Mouse (Mus musculus): Measurements from ENCODE around the gene Glrx. TPM values are rescaled to one million over a fixed set of nuclear protein-coding genes. Genes with fewer than 3 reads are reported as not detected.
"Not testable (repeated sequence)": the region's sequence is repeated elsewhere in the genome, so short reads cannot be mapped to it uniquely, and the experiment has no call there.

Glrx gene
- polyA plus RNA-seq, 1 experiment from 2014 or later: 32.7 TPM

DNA sequence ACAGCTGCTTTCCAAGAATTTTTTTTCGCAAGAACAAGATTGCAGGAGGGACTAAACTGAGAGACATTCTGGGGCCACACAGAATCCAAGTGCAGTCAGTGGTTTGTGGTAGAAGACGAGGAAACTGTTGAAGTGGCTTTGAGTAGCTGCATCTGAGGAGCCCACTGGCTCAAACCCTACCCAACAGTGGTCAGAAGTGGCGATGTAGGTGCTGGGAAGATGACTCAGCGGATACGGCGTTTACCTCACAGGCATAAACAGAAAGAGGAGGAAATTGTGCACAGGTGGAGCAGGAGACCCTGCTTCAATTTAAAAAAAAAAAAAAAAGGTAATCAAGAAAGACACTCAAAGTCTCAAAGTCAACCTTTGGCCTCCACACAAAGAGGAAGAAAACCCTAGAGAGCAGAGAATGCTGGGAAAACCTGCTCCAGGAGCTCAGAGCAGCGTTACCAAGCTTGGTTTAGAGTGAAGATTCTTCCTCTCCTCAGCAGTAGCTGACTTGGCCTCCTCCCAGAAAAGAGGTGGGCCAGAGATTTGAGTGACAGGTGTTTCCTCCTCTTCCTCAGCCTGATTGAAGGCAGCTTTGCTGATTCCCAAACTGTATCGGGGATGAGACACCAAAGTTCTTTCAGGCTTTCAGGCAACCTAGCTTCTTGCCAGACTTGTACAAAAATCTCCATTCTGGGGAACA, 4.5 kb downstream of the Glrx start:
- Histone ChIP-seq H3K4me3 (no peak overlapping the region), H3K4me1 (peaks cover 67% of the 10 kb centered on the region), H3K36me3 (no peaks in the 10 kb centered on the region), H3K27ac (replicated peaks) (no peak overlapping the region), H3K9me3 (replicated peaks) (no peaks in the 10 kb centered on the region), H3K27me3 (ENCODE audit: low read depth, poor library complexity, severe bottlenecking) (no peaks in the 10 kb centered on the region)
- no peak for DNase-seq (ENCODE audit: low spot score)
- WGBS: 86% methylated on average over 8 of the region's 8 CpGs

DNA sequence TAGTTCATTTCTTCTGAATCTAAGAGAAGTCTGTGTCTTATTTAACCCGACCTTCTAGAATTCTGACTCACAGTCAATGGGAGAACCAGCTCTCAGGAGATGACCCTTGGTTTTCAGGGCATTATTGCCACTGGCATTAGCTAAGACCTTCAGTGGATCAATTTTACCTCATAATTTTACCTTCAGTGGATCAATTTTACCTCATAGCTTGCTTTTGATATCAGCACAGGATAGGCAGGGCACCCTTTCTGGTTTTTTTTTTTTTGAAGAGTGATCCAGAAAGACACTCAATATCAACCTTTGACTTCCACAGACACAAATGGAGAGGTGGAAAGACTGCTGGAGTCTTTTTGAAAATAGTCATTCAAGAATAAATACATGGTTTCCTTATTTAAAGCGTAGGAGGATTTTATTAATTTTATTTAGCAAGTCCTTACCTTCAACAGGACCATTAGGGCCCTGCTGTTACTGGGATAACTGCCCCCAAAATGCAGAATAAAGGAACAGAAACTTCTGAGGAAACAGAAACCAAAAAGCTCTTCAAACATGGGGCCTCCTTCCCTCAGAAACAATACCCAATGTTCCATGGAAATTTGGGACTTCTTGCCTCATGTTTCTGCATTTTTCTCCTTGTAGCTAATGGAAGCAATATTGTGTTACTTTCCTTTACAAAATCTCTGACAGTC, 5.3 kb downstream of the Glrx start:
- Histone ChIP-seq H3K4me3 (no peak overlapping the region), H3K27ac (replicated peaks) (no peak overlapping the region), H3K4me1 (peaks cover 58% of the 10 kb centered on the region), H3K27me3 (ENCODE audit: low read depth, poor library complexity, severe bottlenecking) (no peaks in the 10 kb centered on the region), H3K36me3 (no peaks in the 10 kb centered on the region), H3K9me3 (replicated peaks) (no peaks in the 10 kb centered on the region)
- 91% methylated on average over 2 of the region's 2 CpGs for WGBS
- no peak for DNase-seq (ENCODE audit: low spot score)

DNA sequence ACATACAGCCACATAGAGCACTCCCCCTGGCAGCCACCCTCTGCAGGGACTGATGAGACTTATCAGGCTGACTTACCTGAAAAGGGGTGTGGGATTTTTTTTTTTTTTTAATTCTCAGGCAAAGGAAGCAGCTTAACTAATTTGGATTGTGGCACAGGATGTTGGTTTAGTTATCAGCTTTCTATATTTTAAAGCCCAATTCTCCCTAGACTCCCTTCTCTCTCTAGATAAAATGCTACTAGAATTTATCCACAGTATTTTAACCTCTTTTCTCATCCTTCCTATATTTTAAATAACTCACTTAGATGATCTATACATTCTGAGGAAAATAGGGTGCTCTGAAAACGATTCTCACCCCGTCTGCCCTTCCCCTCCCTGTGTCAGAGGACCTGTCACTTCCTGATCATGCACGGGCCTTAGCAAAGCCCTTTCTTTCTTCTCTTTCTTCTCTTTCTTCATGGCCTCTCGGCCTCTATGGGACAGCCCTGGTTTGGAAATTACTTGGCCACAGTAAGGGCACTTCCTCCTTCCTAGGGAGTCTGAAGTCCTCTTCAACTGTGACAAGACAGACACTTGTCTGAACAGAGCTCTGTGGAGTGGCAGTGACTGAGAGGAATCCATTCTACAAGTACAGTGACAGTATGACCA, 6.0 kb downstream of the Glrx start:
- no peak overlapping the region for H3K4me3 ChIP-seq
- no peaks in the 10 kb centered on the region for H3K36me3 ChIP-seq
- no peaks in the 10 kb centered on the region for H3K27me3 ChIP-seq (ENCODE audit: low read depth, poor library complexity, severe bottlenecking)
- no peak for DNase-seq (ENCODE audit: low spot score)
- H3K4me1 ChIP-seq: peaks cover 52% of the 10 kb centered on the region
- no peak overlapping the region; the same call in 1 of the 2 replicates for H3K27ac ChIP-seq (replicated peaks)
- WGBS: 50% methylated on average over 4 of the region's 4 CpGs
- no peaks in the 10 kb centered on the region for H3K9me3 ChIP-seq (replicated peaks)

DNA sequence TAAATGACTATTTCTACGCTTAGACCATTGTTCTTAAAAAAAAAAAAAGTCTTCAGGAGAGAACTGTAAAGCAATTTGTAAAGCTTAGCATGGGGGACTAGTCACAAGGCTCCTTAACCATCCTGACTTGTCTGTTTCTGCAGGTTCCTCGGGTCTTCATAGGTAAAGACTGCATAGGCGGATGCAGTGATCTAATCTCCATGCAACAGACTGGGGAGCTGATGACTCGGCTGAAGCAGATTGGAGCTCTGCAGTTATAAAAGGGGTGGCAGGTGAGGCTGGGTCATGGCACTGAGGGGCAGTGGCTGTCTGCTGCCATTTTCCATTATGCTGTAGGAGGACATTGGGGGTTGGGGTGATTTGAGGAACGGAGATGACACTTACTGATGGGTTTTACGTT, 7.4 kb downstream of the Glrx start:
- DNase-seq (ENCODE audit: low spot score): no peak
- Histone ChIP-seq H3K4me3 (no peak overlapping the region), H3K9me3 (replicated peaks) (no peaks in the 10 kb centered on the region), H3K4me1 (peaks cover 38% of the 10 kb centered on the region), H3K27me3 (ENCODE audit: low read depth, poor library complexity, severe bottlenecking) (no peaks in the 10 kb centered on the region), H3K36me3 (no peaks in the 10 kb centered on the region), H3K27ac (replicated peaks) (no peak overlapping the region)
- WGBS: 77% methylated on average over 6 of the region's 6 CpGs

DNA sequence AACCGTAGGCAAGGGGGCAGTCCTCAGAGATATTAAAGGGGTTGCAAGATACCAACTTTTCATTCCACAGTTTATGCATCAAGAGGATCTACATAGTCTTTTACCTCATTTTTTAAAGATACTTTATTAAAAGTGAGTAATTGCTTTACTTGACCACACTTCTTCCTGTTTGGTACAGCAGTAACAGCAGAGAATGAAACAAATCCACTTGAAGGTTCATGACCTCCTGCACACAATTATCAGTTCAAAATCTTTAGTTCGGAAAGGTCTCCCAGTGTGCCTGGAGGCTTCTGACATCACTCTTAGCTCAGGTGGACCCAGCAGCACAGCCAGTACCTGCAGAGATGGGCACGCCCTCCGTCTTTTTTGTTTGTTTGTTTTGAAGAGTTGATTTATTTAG, 12.4 kb downstream of the Glrx start:
- Histone ChIP-seq H3K4me1 (peaks cover 15% of the 10 kb centered on the region; the same call in 1 of the 2 replicates), H3K27me3 (ENCODE audit: low read depth, poor library complexity, severe bottlenecking) (no peaks in the 10 kb centered on the region), H3K36me3 (no peaks in the 10 kb centered on the region), H3K9me3 (replicated peaks) (no peaks in the 10 kb centered on the region; the same call in 1 of the 2 replicates), H3K4me3 (no peak overlapping the region), H3K27ac (replicated peaks) (no peak overlapping the region)
- DNase-seq (ENCODE audit: low spot score): no peak
- 91% methylated on average over 4 of the region's 4 CpGs for WGBS

DNA sequence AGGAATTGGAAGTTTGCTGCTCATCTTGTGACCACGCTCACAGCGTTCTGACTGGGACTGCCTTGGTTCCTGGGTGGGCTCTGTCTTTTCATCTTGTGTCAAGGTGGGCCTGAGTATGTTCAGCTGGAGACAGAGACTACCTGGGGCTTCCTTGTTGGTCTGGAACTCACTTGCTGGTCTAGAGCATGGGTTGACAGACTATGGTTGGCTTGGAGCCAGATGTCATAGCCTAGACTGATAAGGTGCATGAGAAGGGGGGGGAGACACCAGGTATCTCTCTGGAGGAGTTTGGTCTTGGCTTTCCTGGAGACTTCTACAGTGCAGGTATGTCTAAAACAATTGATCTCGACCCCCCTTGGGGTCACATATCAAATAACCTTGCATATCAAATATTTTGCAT, 13.4 kb downstream of the Glrx start:
- Histone ChIP-seq H3K36me3 (no peaks in the 10 kb centered on the region), H3K4me3 (no peak overlapping the region), H3K4me1 (0 out of 2 replicates have a peak, but pooled peaks cover 7% of the 10 kb centered on the region), H3K9me3 (replicated peaks) (no peaks in the 10 kb centered on the region; the same call in 1 of the 2 replicates), H3K27ac (replicated peaks) (no peak overlapping the region), H3K27me3 (ENCODE audit: low read depth, poor library complexity, severe bottlenecking) (no peaks in the 10 kb centered on the region)
- no peak for DNase-seq (ENCODE audit: low spot score)
- 82% methylated on average over 3 of the region's 3 CpGs for WGBS

DNA sequence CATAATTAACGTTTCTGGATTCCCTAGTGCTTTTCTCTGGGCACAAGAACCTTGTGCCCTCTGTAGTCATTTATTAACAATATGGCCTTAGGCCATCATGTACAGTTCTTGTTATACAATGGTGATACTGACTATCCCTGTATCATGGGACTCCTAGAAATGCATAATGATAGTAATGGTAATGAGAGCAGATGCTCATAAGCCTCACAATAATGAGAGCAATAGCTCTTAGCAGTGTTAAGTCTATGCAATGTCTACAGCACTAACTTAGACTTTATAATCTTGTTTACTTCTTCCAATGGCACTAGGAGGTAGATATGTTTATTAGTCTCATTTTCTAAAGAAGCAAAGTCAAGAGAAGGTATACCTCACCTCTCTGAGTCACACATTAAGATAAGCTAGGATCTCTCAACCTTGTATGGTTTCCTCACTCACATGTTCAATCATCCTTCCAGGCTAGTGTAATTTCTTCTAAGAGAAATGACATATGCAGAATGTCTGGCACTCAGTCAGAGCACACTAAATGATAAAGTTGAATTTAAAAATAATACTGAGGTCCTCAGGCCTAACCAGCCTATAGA, 19.7 kb downstream of the Glrx start:
- 69% methylated on average over 1 of the region's 1 CpGs for WGBS
- no peak overlapping the region for H3K4me3 ChIP-seq
- no peaks in the 10 kb centered on the region for H3K4me1 ChIP-seq
- no peaks in the 10 kb centered on the region for H3K27me3 ChIP-seq (ENCODE audit: low read depth, poor library complexity, severe bottlenecking)
- H3K9me3 ChIP-seq (replicated peaks): no peaks in the 10 kb centered on the region; the same call in 1 of the 2 replicates
- no peak overlapping the region for H3K27ac ChIP-seq (replicated peaks)
- no peaks in the 10 kb centered on the region for H3K36me3 ChIP-seq
- no peak for DNase-seq (ENCODE audit: low spot score)

DNA sequence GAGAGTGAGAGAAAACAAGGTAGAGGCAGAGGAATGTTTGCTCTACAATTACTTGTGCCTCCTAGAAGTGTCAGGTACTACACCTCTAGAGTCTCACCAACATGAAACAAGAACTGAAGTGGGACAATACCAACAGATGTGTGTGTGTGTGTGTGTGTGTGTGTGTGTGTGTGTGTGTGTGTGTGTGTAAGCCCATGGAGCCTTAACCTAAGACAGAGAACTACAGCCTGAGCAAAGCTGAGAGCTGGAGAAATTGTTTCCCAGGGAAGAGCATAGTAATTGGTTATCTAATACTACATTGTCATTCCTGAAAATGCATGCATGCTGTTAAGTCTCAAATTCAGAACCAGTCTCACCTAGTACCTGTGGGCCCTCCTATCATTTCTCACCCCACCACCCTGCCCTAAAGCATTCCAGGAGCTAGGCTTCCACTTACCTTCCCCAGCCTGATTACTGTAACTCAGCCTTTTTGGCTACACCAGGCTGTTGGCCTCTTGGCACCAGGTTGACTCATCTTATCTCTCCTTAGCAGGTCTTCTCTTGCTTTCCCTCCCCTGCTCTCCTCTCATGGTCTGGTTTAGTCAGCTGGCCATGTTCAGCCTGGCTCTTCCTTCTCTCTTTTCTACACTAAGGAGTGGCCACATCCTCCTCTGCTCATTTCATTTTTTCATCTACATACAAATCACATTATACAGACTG, 26.0 kb downstream of the Glrx start:
- Histone ChIP-seq H3K4me3 (no peak overlapping the region), H3K4me1 (no peaks in the 10 kb centered on the region), H3K27me3 (ENCODE audit: low read depth, poor library complexity, severe bottlenecking) (no peaks in the 10 kb centered on the region), H3K9me3 (replicated peaks) (no peaks in the 10 kb centered on the region), H3K27ac (replicated peaks) (no peak overlapping the region), H3K36me3 (peaks cover 45% of the 10 kb centered on the region)
- no peak for DNase-seq (ENCODE audit: low spot score)

DNA sequence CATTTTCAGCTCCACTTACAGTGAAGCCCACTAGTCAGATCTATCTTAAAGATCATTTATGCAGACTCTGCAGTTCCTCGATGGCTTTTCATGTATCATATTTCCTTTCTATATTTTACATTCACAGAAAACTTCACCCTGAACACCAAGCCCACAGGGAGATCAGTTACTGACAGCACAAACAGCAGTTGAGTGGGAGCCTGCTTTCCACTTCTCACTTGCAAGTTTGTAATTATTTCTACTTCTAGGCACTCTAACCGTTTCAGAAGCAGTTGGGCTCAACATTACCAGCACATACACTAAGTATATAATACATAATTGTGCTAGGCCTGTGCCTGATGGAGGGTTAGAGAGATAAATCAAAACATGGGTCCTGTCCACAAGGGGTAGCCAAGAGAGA, 28.2 kb downstream of the Glrx start:
- Histone ChIP-seq H3K9me3 (replicated peaks) (no peaks in the 10 kb centered on the region), H3K4me1 (no peaks in the 10 kb centered on the region), H3K36me3 (peaks cover 67% of the 10 kb centered on the region), H3K27me3 (ENCODE audit: low read depth, poor library complexity, severe bottlenecking) (no peaks in the 10 kb centered on the region), H3K27ac (replicated peaks) (no peak overlapping the region), H3K4me3 (no peak overlapping the region)
- DNase-seq (ENCODE audit: low spot score): no peak
- WGBS: 97% methylated on average over 2 of the region's 2 CpGs

DNA sequence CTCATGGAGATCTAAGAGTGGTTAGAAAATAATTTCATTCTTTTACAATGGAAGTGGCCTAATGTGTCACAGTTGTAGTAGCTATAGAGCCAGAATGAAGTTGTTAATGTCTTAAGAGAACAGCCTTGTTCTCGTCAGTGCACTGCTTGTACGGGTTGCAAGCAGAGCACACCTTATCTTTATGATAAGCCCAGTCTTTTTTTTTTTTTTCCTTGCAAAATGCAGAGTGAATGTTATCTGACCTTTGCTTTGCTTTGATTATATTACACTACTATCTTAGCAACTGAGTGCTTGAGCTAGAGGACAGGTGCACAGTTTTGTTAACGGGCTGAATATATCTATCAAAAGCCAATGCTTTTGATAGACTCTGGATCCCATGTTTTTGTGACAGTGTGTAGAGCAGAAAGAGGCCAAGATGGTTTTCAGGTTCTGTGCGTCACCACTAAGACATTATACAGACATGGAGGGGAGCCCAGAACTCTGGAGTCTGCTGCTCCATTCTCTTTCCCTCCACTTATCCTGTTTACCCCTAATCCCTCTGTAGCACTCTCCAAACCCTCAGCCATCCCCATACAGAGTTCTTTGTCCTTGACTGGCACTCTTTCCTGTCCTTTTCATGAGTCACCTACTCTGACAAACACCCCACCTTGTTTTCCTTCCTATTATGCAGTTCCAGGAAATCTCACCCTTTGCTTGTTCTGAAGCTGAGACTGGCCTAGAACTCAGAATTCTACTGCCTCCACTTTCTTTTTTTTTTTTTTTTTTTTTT, 35.1 kb downstream of the Glrx start:
- 91% methylated on average over 4 of the region's 4 CpGs for WGBS
- Histone ChIP-seq H3K9me3 (replicated peaks) (no peaks in the 10 kb centered on the region), H3K4me3 (no peak overlapping the region), H3K36me3 (peaks cover 84% of the 10 kb centered on the region), H3K27ac (replicated peaks) (no peak overlapping the region), H3K4me1 (no peaks in the 10 kb centered on the region), H3K27me3 (ENCODE audit: low read depth, poor library complexity, severe bottlenecking) (no peaks in the 10 kb centered on the region)
- DNase-seq (ENCODE audit: low spot score): no peak

DNA sequence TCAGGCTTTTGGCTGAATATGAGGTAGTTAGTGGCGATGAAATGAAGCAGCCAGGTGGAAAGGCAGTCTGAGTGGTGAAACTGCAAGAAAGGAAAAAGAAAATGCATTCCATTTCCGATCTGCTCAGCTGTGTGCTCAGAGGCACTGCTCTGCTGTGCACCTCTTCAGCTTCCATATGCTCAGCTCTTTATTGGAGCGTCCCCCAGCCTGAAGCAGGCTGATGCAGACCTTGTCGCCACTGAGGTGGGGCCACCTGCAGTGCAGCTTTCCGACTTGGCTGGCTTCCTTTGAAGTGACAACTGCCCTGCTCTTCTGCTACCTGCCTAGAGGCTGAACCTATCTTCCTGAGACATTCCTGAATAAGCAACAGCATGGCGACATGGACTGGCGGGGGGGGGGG, 36.5 kb downstream of the Glrx start:
- not testable (repeated sequence) for H3K9me3 ChIP-seq (replicated peaks); H3K27ac ChIP-seq (replicated peaks); H3K4me1 ChIP-seq; DNase-seq (ENCODE audit: low spot score); H3K4me3 ChIP-seq; H3K27me3 ChIP-seq (ENCODE audit: low read depth, poor library complexity, severe bottlenecking)
- 76% methylated on average over 7 of the region's 7 CpGs for WGBS
- peaks cover 72% of the 10 kb centered on the region for H3K36me3 ChIP-seq

DNA sequence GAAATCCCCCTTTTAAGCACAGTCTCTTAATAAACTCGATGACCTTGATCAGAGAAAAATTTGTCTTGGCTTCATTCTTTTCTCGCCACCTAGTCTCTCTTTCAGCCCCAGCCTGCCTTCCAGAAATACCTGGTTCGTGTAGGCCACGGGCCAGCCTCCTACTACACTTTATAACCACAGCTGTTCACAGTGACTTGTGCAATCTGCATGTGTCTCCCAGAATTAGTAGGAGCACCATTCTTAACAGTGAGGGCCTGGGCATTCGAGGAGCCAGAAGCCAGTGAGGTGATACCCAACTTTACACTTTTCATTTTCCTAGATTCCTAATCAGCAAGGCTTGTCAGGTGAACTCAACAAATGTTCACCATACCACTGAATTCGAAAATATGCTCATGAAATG, 36.9 kb downstream of the Glrx start:
- Histone ChIP-seq H3K36me3 (peaks cover 71% of the 10 kb centered on the region), H3K4me3 (no peak overlapping the region), H3K4me1 (no peaks in the 10 kb centered on the region), H3K9me3 (replicated peaks) (no peaks in the 10 kb centered on the region), H3K27me3 (ENCODE audit: low read depth, poor library complexity, severe bottlenecking) (no peaks in the 10 kb centered on the region), H3K27ac (replicated peaks) (no peak overlapping the region)
- DNase-seq (ENCODE audit: low spot score): no peak
- 86% methylated on average over 6 of the region's 6 CpGs for WGBS
